Mouse (Mus musculus) natural killer cell, adult 2 months (primary cell): ENCODE data around the gene Ndufb10.
"Not testable (repeated sequence)": the region's sequence is repeated elsewhere in the genome, so short reads cannot be mapped to it uniquely, and the experiment has no call there.

Experiments used
- DNase-seq, 2 experiments: peaks; one replicate each; pipeline ENCODE4 v3.0.0; 2022; ENCODE audit warnings: low spot score in 2 of 2

The Ndufb10 gene

DNA sequence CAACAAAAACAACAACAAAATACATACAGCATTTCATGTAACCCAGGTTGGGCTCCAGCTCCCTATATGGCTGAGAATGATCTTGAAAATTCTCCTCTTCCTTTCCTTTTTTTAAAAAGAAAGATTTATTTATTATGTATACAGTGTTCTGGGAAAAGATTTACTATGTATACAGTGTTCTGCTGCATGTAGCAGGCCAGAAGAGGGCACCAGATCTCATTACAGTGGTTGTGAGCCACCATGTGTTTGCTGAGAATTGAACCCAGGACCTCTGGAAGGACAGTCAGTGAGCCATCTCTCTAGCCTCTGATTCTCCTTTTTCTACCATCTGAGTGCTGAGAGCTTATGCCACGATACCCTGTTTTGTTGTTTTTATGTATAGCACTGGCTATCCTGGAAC lies 10.2 kb upstream of the Ndufb10 start:
- DNase-seq: no peak

GRCm38 (mm10) chr17:24733434-24734050 lies 9.3 kb upstream of the Ndufb10 start:
- DNase-seq: no peak

- DNase-seq: no peak
Observed at GRCm38 (mm10) chr17:24732233-24732935, 8.1 kb upstream of the Ndufb10 start.

DNA sequence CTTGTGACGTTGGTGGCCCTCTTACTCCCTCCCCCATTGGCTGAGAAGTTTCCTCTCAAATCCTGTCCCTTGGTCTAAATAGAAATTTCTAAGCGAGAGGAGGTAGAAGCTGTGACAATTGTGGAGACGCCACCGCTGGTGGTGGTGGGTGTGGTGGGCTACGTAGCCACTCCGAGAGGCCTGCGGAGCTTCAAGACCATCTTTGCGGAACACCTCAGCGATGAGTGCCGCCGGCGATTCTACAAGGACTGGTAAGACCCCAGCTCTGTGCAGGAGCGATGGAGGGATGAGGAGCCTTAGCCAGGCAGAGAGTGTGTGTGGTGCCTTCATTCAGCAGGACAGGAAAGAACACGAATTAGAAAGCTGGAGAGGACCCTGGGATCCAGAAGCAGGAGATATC lies 6.5 kb upstream of the Ndufb10 start:
- no peak for DNase-seq

GRCm38 (mm10) chr17:24729067-24729466 lies 4.8 kb upstream of the Ndufb10 start:
- no peak for DNase-seq

- DNase-seq: no peak
Observed at GRCm38 (mm10) chr17:24728184-24728583, 3.9 kb upstream of the Ndufb10 start.

- DNase-seq: no peak
Observed at GRCm38 (mm10) chr17:24727618-24728017, 3.3 kb upstream of the Ndufb10 start, which contains the start of gene Rpl3l. TSS of gene Rpl3l (plus strand) at chr17:24727820.

DNA sequence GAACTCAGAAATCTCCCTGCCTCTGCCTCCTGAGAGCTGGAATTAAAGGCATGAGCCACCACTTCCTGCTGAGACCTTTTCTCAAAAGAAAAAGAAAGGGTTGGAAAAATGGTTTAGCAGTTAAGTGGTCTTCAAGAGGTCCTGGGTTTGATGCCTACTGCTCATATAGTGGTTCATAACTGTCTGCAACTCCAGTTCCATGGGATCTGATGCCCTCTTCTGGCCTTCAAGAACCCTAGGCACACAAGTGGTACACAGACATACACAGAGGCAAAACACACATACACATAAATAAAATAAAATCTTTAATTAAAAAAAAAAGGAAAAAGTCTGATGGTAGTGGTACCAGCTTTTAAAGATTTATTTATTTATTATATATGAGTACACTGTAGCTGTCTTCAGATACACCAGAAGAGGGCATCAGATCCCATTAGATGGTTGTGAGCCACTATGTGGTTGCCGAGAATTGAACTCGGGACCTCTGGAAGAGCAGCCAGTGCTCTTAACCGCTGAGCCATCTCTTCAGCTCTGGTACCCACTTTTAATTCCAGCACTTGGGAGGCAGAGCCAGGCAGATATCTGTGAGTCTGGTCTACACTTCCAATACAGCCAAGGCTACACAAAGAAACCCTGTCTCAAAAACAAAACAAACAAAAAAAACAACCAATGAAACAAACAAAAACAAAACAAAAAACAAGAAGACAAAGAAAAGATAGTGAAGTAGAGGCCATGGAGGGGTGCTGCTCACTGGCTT lies 1.5 kb upstream of the Ndufb10 start:
- no peak for DNase-seq

GRCm38 (mm10) chr17:24723881-24724180 lies 447 bp downstream of the Ndufb10 start:
- no peak for DNase-seq

- no peak for DNase-seq
Observed at GRCm38 (mm10) chr17:24723122-24723880, 977 bp downstream of the Ndufb10 start.

DNA sequence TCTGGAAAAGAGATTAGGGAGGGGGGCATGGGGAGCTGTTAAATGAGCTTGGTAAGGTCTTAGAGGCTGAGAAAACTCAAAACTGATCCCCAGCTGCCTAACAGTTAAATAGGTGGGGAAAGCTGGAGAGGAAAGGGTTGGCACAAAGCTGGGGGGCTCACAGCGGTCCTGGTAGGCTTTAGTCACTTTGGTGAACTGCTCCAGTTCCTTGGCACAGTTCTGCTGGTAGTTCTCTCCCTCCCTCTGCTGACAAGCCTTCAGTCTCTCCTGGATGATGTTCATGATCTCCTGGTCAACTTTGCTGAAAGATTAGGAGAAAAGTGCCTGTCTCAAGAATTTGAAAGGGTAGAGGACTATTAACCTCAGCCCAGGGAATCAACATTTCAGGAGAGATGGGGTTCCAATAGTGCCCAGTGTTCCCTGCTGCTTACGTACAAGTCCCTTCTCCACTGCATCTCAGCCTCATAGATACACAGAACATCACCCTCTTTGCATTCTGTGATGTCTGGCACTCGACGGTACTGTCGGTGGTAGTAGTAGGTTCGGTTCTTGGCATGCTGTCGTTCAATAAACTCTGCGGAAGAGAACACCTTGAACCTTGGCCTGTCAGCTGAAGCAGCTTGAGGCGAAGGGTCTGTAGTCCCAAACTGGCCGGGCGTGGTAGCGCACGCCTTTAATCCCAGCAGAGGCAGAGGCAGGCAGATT lies 1.9 kb downstream of the Ndufb10 start:
- no peak for DNase-seq

- DNase-seq: not testable (repeated sequence)
Observed at GRCm38 (mm10) chr17:24721383-24721955, 2.8 kb downstream of the Ndufb10 start.

- DNase-seq: not testable (repeated sequence)
Observed at GRCm38 (mm10) chr17:24720616-24721015, 3.7 kb downstream of the Ndufb10 start.

DNA sequence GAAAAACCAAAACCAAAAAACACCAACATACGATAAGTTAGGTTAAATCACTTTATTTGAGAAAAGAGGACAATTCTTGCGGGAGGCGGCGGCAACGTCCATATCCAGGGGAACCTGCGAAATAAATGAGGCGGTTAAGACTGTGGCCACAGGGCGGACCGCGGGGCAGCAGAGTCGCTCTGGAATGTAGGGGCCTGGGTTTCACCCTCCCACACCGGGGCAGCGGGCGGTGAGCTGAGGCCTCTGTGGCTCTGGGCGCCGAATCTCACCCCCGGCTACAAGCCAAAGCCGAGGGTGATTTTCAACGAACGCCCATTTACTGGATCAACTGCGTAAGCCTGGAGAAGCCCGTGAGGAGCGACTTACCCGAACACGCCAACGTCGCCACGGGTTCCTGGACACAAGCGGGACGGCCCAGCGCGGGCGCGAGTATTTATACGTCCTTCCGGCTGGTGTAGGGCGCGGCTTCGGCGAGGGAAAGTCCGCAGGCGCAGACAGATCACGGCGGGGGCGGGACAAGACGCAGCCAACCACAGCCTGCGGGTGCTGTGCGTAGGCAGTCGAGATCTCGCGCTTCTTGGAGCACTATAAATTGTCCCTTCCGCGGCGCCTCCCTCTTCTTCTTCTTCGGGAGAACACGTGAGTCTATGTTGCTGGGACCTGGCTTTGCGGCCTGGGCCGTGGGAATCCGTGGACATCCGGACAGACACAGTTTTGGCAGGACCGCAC lies 4.6 kb downstream of the Ndufb10 start:
- DNase-seq: peak; percentile 96 to 98

GRCm38 (mm10) chr17:24718938-24719337 lies 5.3 kb downstream of the Ndufb10 start:
- not testable (repeated sequence) for DNase-seq

GRCm38 (mm10) chr17:24717943-24718342 lies 6.3 kb downstream of the Ndufb10 start, which contains the start of the genes Rnf151 and Rps2:
TSS of gene Rnf151 (minus strand) at chr17:24718063.
TSS of gene Rps2 (plus strand) at chr17:24718116.
- DNase-seq: no peak

GRCm38 (mm10) chr17:24716166-24716682 lies 8.1 kb downstream of the Ndufb10 start:
- no peak for DNase-seq

DNA sequence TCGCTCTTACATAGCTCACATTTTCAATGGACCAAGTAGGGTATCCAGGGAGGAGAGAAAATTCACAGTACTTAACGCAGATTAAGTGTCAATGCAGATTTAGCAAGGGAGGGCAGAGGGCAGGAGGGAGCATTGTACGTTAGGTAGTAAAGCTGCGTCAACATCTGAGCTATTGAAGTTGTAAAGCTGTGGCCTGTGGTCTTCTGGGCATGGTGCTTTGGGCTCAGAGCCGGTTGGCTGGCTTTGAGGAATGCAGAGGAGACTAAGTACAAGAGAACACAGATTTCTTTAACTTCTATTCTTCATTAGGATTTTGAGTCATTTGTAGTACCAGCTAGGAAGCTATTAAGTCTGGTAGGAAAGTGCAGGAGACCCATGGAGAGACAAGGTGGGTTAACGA lies 8.7 kb downstream of the Ndufb10 start:
- DNase-seq: no peak

DNA sequence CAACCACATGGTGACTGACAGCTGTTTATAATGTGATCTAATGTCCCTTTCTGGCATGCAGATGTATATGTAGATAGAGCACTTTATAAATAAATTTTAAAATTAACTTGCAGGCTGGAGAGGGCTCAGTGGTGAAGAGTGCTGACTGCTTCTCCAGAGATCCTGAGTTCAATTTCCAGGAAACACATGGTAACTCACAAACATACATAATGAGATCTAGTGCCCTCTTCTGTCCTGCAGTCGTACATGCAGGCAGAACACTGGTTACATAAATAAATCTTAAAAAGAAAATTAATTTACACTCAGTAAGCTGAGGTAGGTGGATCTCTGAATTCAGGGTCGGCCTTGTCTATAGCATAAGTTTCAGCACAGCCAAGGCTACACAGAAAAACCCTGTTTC lies 15.6 kb downstream of the Ndufb10 start:
- no peak for DNase-seq

DNA sequence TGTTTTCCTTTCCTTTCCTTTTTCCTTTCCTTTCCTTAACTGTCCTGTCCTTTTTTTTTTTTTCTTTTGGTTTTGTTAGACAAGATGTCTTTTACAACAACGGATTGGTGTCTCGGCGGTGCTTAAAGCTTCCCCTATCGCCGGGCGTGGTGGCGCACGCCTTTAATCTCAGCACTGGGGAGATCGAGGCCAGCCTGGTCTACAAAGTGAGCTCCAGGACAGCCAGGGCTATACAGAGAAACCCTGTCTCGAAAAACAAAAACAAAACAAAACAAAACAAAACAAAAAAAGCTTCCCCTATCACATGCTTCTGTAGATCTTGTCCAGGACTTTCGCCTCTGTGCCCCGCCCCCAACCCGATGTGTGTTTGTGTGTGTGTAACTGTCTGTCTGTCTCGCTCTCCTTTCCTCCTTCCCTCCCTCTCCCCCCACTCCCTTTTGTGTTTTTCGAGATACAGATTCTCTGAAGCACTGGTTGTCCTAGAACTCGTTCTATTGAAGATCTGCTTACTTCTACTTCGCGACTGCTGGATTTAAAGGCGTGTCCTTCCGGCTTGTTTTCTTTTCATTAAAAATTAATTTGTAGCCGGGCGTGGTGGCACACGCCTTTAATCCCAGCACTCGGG lies 16.4 kb downstream of the Ndufb10 start:
- no peak for DNase-seq
